Mouse (Mus musculus): ENCODE measurements at regions not wholly inside any gene's neighbourhood (a gene's known extent, or its start where the extent isn't known, plus 50 kb on each side); places are given as distances from the start of the nearest gene placed in this dataset.

GRCm38 (mm10) chr1:61137210-61137885 is 159.6 kb downstream of the Icos start:
- H3K4me1 ChIP-seq: peaks cover 48% of the 10 kb centered on the region
- H3K4me2 ChIP-seq: no peak overlapping the region
- H3K27ac ChIP-seq: no peak overlapping the region
- H3K36me3 ChIP-seq (ENCODE audit: poor library complexity, severe bottlenecking): no peaks in the 10 kb centered on the region
- no peaks in the 10 kb centered on the region for H3K27me3 ChIP-seq
- H3K9ac ChIP-seq: no peak overlapping the region
- H3K9me3 ChIP-seq (replicated peaks): no peaks in the 10 kb centered on the region
- ATAC-seq: no peak
- H3K4me3 ChIP-seq: no peak overlapping the region
- WGBS: 67% methylated on average over 5 of the region's 5 CpGs

GRCm38 (mm10) chr1:61137954-61138353 is 160.2 kb downstream of the Icos start:
- Histone ChIP-seq H3K36me3 (ENCODE audit: poor library complexity, severe bottlenecking) (no peaks in the 10 kb centered on the region), H3K27me3 (no peaks in the 10 kb centered on the region), H3K4me1 (peaks cover 54% of the 10 kb centered on the region), H3K4me3 (no peak overlapping the region), H3K4me2 (no peak overlapping the region), H3K9ac (no peak overlapping the region), H3K27ac (no peak overlapping the region), H3K9me3 (replicated peaks) (no peaks in the 10 kb centered on the region)
- no peak for ATAC-seq
- 78% methylated on average over 11 of the region's 11 CpGs for WGBS

GRCm38 (mm10) chr1:61139291-61139983 is 161.7 kb downstream of the Icos start:
- H3K9me3 ChIP-seq (replicated peaks): no peaks in the 10 kb centered on the region
- H3K27me3 ChIP-seq: no peaks in the 10 kb centered on the region
- peak overlapping the region; percentile 53 for H3K4me2 ChIP-seq
- peak overlapping the region; percentile 73 for H3K27ac ChIP-seq
- WGBS: 3% methylated on average over 15 of the region's 15 CpGs
- peak; percentile 66 for ATAC-seq
- H3K4me3 ChIP-seq: peak overlapping the region; percentile 24
- no peaks in the 10 kb centered on the region for H3K36me3 ChIP-seq (ENCODE audit: poor library complexity, severe bottlenecking)
- H3K9ac ChIP-seq: no peak overlapping the region
- peaks cover 68% of the 10 kb centered on the region for H3K4me1 ChIP-seq

GRCm38 (mm10) chr1:61139984-61140648 is 162.4 kb downstream of the Icos start:
- ATAC-seq: peak; percentile 52
- WGBS: 39% methylated on average over 10 of the region's 10 CpGs
- Histone ChIP-seq H3K4me3 (no peak overlapping the region), H3K27me3 (no peaks in the 10 kb centered on the region), H3K4me2 (peak overlapping the region; percentile 53; the same call in 1 of the 2 replicates), H3K9ac (no peak overlapping the region), H3K36me3 (ENCODE audit: poor library complexity, severe bottlenecking) (no peaks in the 10 kb centered on the region), H3K27ac (peak overlapping the region; percentile 73), H3K4me1 (peaks cover 72% of the 10 kb centered on the region), H3K9me3 (replicated peaks) (no peaks in the 10 kb centered on the region)

- Histone ChIP-seq H3K4me2 (no peak overlapping the region), H3K4me1 (peaks cover 73% of the 10 kb centered on the region), H3K9ac (no peak overlapping the region), H3K27ac (no peak overlapping the region), H3K9me3 (replicated peaks) (no peaks in the 10 kb centered on the region), H3K27me3 (no peaks in the 10 kb centered on the region), H3K4me3 (no peak overlapping the region), H3K36me3 (ENCODE audit: poor library complexity, severe bottlenecking) (no peaks in the 10 kb centered on the region)
- WGBS: 19% methylated on average over 9 of the region's 9 CpGs
- ATAC-seq: no peak
Observed at GRCm38 (mm10) chr1:61140870-61141591, 163.3 kb downstream of the Icos start.

- peaks cover 74% of the 10 kb centered on the region for H3K4me1 ChIP-seq
- H3K27ac ChIP-seq: no peak overlapping the region
- WGBS: 38% methylated on average over 2 of the region's 2 CpGs
- H3K9ac ChIP-seq: no peak overlapping the region
- H3K27me3 ChIP-seq: no peaks in the 10 kb centered on the region
- ATAC-seq: no peak
- no peaks in the 10 kb centered on the region for H3K9me3 ChIP-seq (replicated peaks)
- no peak overlapping the region for H3K4me2 ChIP-seq
- H3K4me3 ChIP-seq: no peak overlapping the region
- no peaks in the 10 kb centered on the region for H3K36me3 ChIP-seq (ENCODE audit: poor library complexity, severe bottlenecking)
Observed at GRCm38 (mm10) chr1:61141592-61141930, 163.8 kb downstream of the Icos start.

- H3K36me3 ChIP-seq (ENCODE audit: poor library complexity, severe bottlenecking): no peaks in the 10 kb centered on the region
- no peak overlapping the region for H3K9ac ChIP-seq
Observed at GRCm38 (mm10) chr1:61141952-61142351, 164.2 kb downstream of the Icos start.

GRCm38 (mm10) chr1:61143030-61143753 is 165.5 kb downstream of the Icos start:
- 32% methylated on average over 14 of the region's 14 CpGs for WGBS
- Histone ChIP-seq H3K27ac (0 out of 2 replicates have a peak overlapping the region, but pooled peaks have one; percentile 42), H3K4me2 (no peak overlapping the region), H3K36me3 (ENCODE audit: poor library complexity, severe bottlenecking) (no peaks in the 10 kb centered on the region), H3K27me3 (0 out of 2 replicates have a peak, but pooled peaks cover 5% of the 10 kb centered on the region), H3K4me3 (no peak overlapping the region), H3K9ac (no peak overlapping the region; the same call in 1 of the 2 replicates), H3K4me1 (peaks cover 71% of the 10 kb centered on the region), H3K9me3 (replicated peaks) (no peaks in the 10 kb centered on the region)
- ATAC-seq: no peak

More at GRCm38 (mm10) chr1:61141952-61142351, 164.2 kb downstream of the Icos start:
- no peaks in the 10 kb centered on the region for H3K9me3 ChIP-seq (replicated peaks)
- H3K4me3 ChIP-seq: no peak overlapping the region
- no peaks in the 10 kb centered on the region for H3K27me3 ChIP-seq
- H3K4me2 ChIP-seq: no peak overlapping the region
- no peak overlapping the region for H3K27ac ChIP-seq
- WGBS: 54% methylated on average over 9 of the region's 9 CpGs
- H3K4me1 ChIP-seq: peaks cover 75% of the 10 kb centered on the region
- ATAC-seq: no peak

- WGBS: 47% methylated on average over 8 of the region's 8 CpGs
- no peaks in the 10 kb centered on the region for H3K9me3 ChIP-seq (replicated peaks)
- 0 out of 2 replicates have a peak, but pooled peaks cover 5% of the 10 kb centered on the region for H3K27me3 ChIP-seq
- no peak overlapping the region for H3K9ac ChIP-seq
- ATAC-seq: no peak
- H3K36me3 ChIP-seq (ENCODE audit: poor library complexity, severe bottlenecking): no peaks in the 10 kb centered on the region
- peaks cover 71% of the 10 kb centered on the region for H3K4me1 ChIP-seq
- H3K27ac ChIP-seq: 0 out of 2 replicates have a peak overlapping the region, but pooled peaks have one; percentile 20
- no peak overlapping the region for H3K4me3 ChIP-seq
- H3K4me2 ChIP-seq: no peak overlapping the region
Observed at GRCm38 (mm10) chr1:61143754-61144066, 166.0 kb downstream of the Icos start.

GRCm38 (mm10) chr1:61145013-61145412 is 167.3 kb downstream of the Icos start:
- H3K27me3 ChIP-seq: 0 out of 2 replicates have a peak, but pooled peaks cover 5% of the 10 kb centered on the region
- peaks cover 62% of the 10 kb centered on the region for H3K4me1 ChIP-seq
- WGBS: 45% methylated on average over 4 of the region's 4 CpGs
- ATAC-seq: no peak
- H3K4me3 ChIP-seq: no peak overlapping the region
- no peaks in the 10 kb centered on the region for H3K9me3 ChIP-seq (replicated peaks)
- H3K4me2 ChIP-seq: no peak overlapping the region
- H3K36me3 ChIP-seq (ENCODE audit: poor library complexity, severe bottlenecking): no peaks in the 10 kb centered on the region
- peak overlapping the region; percentile 54; the same call in 1 of the 2 replicates for H3K27ac ChIP-seq
- H3K9ac ChIP-seq: 0 out of 2 replicates have a peak overlapping the region, but pooled peaks have one; percentile 16

GRCm38 (mm10) chr1:61145572-61145971 is 167.8 kb downstream of the Icos start:
- Histone ChIP-seq H3K4me1 (peaks cover 56% of the 10 kb centered on the region), H3K4me3 (no peak overlapping the region), H3K27me3 (0 out of 2 replicates have a peak, but pooled peaks cover 5% of the 10 kb centered on the region), H3K4me2 (peak overlapping the region; percentile 17; the same call in 1 of the 2 replicates), H3K9ac (no peak overlapping the region), H3K9me3 (replicated peaks) (no peaks in the 10 kb centered on the region), H3K36me3 (ENCODE audit: poor library complexity, severe bottlenecking) (no peaks in the 10 kb centered on the region), H3K27ac (no peak overlapping the region; the same call in 1 of the 2 replicates)
- peak; percentile 54 for ATAC-seq
- WGBS: 35% methylated on average over 7 of the region's 7 CpGs

All from forebrain, embryonic 13.5 days (tissue).